Mouse (Mus musculus): ENCODE results near the gene Stmn3.

DNA sequence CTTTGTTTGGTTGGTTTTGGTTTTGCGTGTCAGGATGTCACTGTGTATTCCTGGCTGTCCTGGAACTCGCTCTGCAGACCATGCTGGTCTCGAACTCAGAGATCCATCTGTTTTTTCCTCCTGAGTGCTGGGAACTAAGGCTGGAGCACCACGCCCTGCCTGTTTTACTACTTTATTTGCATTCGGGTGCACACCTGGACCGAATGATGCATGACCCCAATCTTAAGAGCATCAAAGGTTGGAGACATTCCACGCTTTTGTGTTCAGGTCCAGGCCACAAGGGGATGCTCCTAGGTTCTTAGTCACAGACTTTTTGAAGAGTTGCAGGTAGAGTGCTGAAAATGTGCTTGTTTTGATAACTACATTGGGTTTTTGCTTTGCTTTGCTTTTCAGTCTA is 5.8 kb upstream of the Stmn3 start:
- TF ChIP-seq NELFE (IDR thresholded peaks at IDR 0.05; ENCODE audit: low read depth, low read length) (no peak), POLR2AphosphoS5 (IDR thresholded peaks at IDR 0.05; ENCODE audit: borderline replicate concordance, low read depth, low read length) (no peak)

All from MEL (cell line).